Mouse (Mus musculus): ENCODE data around the gene Vmn1r85. TPM values are rescaled to one million over a fixed set of nuclear protein-coding genes. Genes with fewer than 3 reads are reported as not detected.

Vmn1r85 gene
- total RNA-seq, 4 experiments from 2014 or later: not detected

DNA sequence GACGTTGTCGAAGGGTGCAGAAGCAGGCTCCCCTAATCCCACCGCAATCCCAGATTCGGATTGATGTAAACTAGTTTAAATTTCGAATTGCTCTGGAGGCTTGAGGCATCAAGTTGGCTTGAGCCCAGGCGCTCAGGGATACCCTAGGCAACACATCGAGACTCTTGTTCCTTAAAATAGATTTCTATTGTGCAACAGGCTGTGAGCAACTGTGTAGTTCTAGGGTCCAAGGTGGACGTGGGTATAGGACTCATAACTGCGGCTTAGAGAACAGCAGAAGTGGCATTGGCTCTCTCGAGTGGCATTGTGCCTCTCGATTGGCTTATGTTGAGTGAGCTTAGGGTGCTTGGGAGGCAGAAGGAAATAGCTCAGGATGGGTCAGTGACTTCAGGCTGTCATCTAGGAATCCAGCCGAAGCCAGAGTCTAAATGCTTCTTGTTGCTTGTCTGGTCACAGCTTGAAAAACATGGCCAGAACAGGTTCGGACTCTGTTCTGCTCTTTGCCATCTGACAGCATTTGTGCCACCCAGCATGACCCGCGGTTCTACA is 56.3 kb downstream of the Vmn1r85 start:
- no peak for DNase-seq (ENCODE audit: low spot score in 2 of 2)

DNA sequence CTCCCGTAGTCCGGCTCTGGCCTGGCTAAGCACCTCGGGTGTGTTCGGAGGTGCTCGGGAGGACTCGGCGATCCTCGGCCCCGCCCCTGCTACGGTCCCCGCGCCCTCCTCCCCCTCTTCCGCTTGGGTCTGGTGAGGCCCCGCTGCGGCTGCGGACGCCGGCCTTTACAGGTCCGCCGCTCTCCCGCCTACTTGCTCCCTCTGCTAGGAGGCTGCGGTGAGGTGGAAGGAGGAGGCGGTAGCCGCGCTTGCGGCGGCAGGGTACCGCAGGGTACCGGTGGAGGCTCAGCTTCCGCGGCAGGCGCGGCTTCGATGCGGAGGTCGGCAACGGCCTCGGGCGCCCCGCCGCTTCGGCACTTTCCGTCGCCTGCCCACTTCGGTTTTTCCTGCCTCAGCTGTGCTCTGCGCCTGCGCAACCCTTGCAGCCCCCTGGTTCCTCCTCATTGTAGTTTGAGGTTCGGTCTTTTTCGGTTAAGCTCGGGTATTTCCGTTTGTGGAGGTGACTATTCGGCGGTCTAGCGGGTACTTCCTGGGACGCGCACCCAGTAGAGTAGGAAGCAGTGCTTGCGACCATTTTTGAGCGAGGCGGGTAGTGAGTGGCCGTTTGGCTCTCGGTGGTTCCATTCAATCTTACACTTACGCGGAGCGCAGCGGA is 56.9 kb downstream of the Vmn1r85 start, which contains the start of gene Ube2m:
Ube2m (minus strand) TSS at position 375 of the 655 bp plus-strand sequence.
- peak; percentile 96 to 97 for DNase-seq (ENCODE audit: low spot score in 2 of 2)

DNA sequence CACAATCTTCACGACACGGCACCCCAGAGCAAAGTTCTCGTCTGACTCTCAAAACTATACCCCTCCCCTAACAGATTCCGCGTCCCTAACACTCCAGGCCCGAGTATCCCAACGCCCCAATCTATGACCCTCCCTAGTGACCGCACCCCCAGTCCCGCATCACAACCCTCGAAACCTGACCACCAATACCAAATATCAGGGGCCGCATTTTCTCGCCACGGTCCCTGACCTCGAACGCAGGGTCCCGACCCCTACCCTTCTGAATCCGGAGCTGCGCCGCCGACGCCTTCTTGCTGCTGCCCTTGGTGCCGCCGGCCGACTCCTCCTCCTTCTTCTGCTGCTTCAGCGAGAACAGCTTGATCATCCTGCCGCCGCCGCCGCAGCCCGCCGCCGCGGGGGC is 57.6 kb downstream of the Vmn1r85 start:
- no peak for DNase-seq (ENCODE audit: low spot score in 2 of 2)

DNA sequence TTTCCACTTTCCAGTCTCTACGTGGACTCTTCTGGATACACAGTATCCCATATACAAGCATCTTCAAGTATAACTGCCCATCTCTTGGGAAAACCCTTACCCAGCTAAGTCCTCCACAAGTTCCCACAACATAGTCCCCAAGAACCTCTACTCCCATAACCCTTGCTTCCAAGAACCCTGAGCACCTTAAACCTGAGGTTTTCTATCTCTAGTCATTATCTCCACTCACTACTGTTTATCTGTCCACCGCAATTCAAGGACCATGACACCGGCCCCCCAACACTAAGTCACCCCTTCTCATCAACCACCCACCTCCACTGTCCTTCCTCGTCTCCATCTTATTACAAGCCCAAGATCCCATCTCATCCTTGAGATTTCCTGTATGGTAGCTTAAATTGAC is 58.2 kb downstream of the Vmn1r85 start:
- DNase-seq (ENCODE audit: low spot score in 2 of 2): no peak

DNA sequence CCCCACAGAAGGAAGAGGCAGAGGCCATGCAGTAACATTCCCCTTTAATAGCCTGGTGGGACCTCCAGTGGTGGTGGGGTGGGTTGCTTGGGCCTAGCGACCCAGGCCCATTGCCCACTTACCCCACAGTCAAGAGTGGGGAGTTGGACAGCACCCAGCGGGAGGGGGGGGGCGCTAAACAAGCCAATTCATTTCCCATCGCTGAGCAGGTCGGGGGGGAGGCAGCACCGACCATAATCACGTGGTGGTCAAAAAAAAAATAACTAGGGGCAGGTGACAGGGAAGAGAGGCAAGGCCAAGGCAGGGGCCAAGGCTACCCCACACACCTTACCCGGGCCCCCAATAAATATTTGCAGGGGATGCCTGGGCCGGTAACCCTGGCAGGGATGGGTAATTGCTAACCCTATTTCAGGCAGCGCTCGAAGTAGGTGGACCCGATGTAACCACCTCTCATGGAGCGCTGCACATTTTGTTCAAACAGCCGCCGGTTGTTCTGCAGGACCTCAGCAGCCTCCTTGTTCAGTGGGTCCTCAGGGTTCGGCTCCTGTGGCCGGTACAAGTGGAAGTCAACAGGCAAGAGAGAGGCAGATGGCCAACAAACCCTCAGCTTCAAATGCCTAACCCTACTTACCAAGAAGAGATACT is 59.6 kb downstream of the Vmn1r85 start:
- no peak for DNase-seq (ENCODE audit: low spot score in 2 of 2)

DNA sequence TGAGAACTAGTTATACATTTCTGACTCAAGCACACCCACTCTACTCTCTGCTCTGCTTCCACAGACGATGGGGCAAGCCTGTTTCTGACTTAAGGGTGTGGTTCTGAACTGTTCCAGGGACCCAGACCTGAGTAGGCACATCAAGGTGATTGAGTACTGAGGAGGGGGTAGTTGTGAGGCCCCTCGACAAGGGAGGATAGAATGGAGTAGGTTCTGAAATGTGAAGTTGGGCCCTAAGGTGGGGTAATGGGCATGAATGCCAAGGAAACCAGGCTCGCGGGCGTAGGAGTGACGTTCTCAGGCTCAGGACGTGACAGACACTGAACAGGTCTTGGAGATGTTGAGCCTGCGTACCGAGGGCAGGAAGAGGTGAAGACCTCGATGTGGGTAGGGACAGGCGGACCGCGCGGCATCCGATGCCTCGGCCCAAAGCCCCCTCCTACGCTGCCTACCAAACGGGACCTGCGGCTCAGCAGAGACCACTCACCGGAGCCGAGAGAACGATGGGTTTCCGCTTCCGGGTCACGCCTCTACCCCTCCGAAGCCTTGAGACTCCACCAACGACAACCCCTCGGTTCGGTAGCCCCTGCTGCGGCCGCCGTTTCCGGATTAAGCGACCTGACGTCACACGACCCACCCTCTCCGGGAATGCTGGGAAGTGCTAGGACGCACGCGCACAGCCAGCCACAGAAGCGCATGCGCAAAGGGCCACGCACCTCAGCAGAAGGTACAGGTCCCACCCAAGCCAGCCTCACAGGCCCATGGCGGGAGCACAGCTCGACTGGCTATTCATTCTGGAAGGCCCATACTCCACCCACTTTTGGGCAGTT is 60.6 kb downstream of the Vmn1r85 start, which contains the start of gene Chmp2a:
Chmp2a (minus strand) TSS at position 660 of the 830 bp plus-strand sequence.
- peak; percentile 89 to 94 for DNase-seq (ENCODE audit: low spot score in 2 of 2)

DNA sequence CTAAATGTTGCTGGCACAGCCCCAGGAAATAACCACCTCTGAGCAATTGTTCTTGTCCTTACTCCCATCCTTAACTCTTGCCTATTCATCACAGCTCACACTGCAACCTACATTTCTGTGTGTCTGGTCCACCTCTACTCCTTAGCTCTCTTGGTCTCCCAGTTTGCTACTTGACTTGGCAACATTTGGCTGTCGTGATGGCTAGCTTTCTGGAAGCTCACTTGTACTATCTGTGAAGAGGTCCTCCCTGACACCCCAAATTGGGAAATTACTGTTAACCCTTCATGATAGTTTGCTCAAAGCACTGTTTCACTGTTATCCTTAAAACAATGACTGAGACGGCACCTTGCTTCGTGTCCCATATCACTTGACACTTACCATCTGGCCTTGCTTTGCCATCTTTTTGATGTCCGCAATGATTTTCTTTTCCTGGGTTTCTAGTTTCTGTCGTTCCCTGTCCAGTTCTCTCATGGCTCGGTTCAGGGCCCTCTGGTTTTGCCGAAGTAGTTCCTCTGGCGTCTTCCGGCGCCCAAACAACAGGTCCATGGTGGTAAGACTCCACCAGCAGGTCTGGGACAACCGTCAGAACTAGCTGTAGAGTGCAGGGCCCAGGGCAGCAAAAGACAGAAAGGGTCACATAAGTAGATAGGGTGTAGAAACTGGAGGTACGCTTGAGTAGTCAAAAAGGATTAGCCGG is 61.4 kb downstream of the Vmn1r85 start:
- DNase-seq (ENCODE audit: low spot score in 2 of 2): no peak

Other genes starting within 250 kb of the Vmn1r85 start
- 1 to 10 TPM; 1.7 to 2.2 (median 2.1) TPM for gene Zfp128, start 214.0 kb downstream of the Vmn1r85 start, total RNA-seq (2022)
- gene Zscan22, start 197.4 kb downstream of the Vmn1r85 start, total RNA-seq (2022): 1 to 10 TPM; 3.2 to 3.7 (median 3.4) TPM
- 100 to 1,000 TPM; 635 to 741 (median 657) TPM for gene Rps5, start 172.9 kb downstream of the Vmn1r85 start, total RNA-seq (2022)
- under 1 TPM; 0.19 to 0.51 (median 0.42) TPM for gene Rnf225, start 167.8 kb downstream of the Vmn1r85 start, total RNA-seq (2022)
- 1 to 10 TPM; 1.3 to 2.7 (median 1.6) TPM for gene Zfp324, start 129.3 kb downstream of the Vmn1r85 start, total RNA-seq (2022)
- 1 to 10 TPM; 1.1 to 2.3 (median 2.2) TPM for gene Zfp446, start 117.3 kb downstream of the Vmn1r85 start, total RNA-seq (2022)
- gene Slc27a5, start 97.0 kb downstream of the Vmn1r85 start, total RNA-seq (2022): under 1 TPM in 1 of 4 experiments, not detected in 3; 0.16 TPM
- gene Trim28, start 96.1 kb downstream of the Vmn1r85 start, total RNA-seq (2022): 10 to 100 TPM; 58.7 to 75.7 (median 62.7) TPM
- 1 to 10 TPM; 2.5 to 3.6 (median 2.8) TPM for gene Zbtb45, start 85.1 kb downstream of the Vmn1r85 start, total RNA-seq (2022)
- gene Chmp2a, start 60.4 kb downstream of the Vmn1r85 start, total RNA-seq (2022): 100 to 1,000 TPM in 1 of 4 experiments, 10 to 100 TPM in 3; 85.5 to 101 (median 92.9) TPM
- gene Ube2m, start 56.9 kb downstream of the Vmn1r85 start, total RNA-seq (2022): 100 to 1,000 TPM; 139 to 166 (median 147) TPM
- 1 to 10 TPM in 1 of 4 experiments, under 1 TPM in 3; 0.46 to 1.2 (median 0.73) TPM for gene Mzf1, start 40.4 kb downstream of the Vmn1r85 start, total RNA-seq (2022)
- not detected for gene Vmn1r86, start 24.7 kb upstream of the Vmn1r85 start, total RNA-seq (2022)
- gene Vmn1r87, start 45.0 kb upstream of the Vmn1r85 start, total RNA-seq (2022): not detected
- under 1 TPM; 0.05 to 0.10 (median 0.07) TPM for gene Vmn1r88, start 64.4 kb upstream of the Vmn1r85 start, total RNA-seq (2022)
- not detected for gene Vmn1r89, start 117.8 kb upstream of the Vmn1r85 start, total RNA-seq (2022)
- 1 to 10 TPM in 1 of 4 experiments, under 1 TPM in 3; 0.53 to 1.2 (median 0.75) TPM for gene Lig1, start 182.1 kb upstream of the Vmn1r85 start, total RNA-seq (2022)
- 10 to 100 TPM; 13.0 to 15.2 (median 14.0) TPM for gene Zswim9, start 183.5 kb upstream of the Vmn1r85 start, total RNA-seq (2022)
- gene Pla2g4c, start 229.5 kb upstream of the Vmn1r85 start, total RNA-seq (2022): under 1 TPM in 1 of 4 experiments, not detected in 3; 0.11 TPM

All from gastrocnemius, adult 8-10 months (tissue).